Mouse (Mus musculus): ENCODE data around the gene Bpifb1. TPM values are rescaled to one million over a fixed set of nuclear protein-coding genes. Genes with fewer than 3 reads are reported as not detected.

Gene Bpifb1
- total RNA-seq, 1 experiment from 2014 or later = not detected

Other genes with a start within 250 kb of the Bpifb1 start
- not detected in 2 replicates for gene Bpifa6, start 215.9 kb upstream of the Bpifb1 start, total RNA-seq (2017)
- gene Bpifa2, start 182.6 kb upstream of the Bpifb1 start, total RNA-seq (2017) = not detected in 2 replicates
- not detected in 2 replicates for gene Bpifa3, start 60.5 kb upstream of the Bpifb1 start, total RNA-seq (2017)
- gene Bpifa1, start 47.9 kb upstream of the Bpifb1 start, total RNA-seq (2017) = not detected in 2 replicates
- not detected in 2 replicates for gene Bpifa5, start 28.2 kb upstream of the Bpifb1 start, total RNA-seq (2017)
- not detected in 2 replicates for gene Bpifb5, start 32.9 kb downstream of the Bpifb1 start, total RNA-seq (2017)
- gene Bpifb9a, start 67.0 kb downstream of the Bpifb1 start, total RNA-seq (2017) = not detected in 2 replicates
- not detected in 2 replicates for gene Bpifb9b, start 116.4 kb downstream of the Bpifb1 start, total RNA-seq (2017)
- gene Cdk5rap1, start 182.2 kb downstream of the Bpifb1 start, total RNA-seq (2017) = 9.8 and 10.1 TPM in 2 replicates
- 0.86 and 2.4 TPM in 2 replicates for gene Snta1, start 217.3 kb downstream of the Bpifb1 start, total RNA-seq (2017)
- 23.9 and 24.7 TPM in 2 replicates for gene Cbfa2t2, start 245.7 kb downstream of the Bpifb1 start, total RNA-seq (2017)

Measured in neutrophil, adult 5-6 weeks (primary cell).